Mouse (Mus musculus) urinary bladder, postnatal 14 days (tissue): Measurements from ENCODE around the gene Hepacam.

Experiments used
- DNase-seq: peaks from one replicate; pipeline ENCODE4 v3.0.0; 2021; ENCODE audit warnings: low spot score

The Hepacam gene

GRCm38 (mm10) chr9:37433823-37434560 lies 66.8 kb downstream of the Hepacam start:
- no peak for DNase-seq

DNA sequence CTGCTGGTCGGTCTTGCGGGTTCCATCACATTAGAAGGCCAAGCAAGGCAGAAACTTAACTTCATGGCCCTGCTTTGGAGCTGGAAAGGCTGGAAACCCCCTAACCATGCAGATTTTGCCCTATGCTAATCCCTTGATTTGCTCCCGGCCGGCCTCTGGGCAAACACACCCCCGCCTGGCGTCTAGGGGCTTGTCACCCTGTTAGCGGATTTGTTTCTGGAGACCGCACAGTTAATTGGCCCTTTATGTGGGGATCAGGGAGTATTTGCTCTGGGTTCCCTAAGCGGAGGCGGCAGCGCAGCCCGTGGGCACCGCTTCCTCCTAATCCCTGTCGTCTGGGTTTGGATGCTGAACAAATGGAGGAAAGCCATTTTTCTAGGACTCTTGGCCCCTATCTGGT lies 67.8 kb downstream of the Hepacam start:
- DNase-seq, result no peak

- DNase-seq, result no peak
Observed at GRCm38 (mm10) chr9:37435616-37436015, 68.5 kb downstream of the Hepacam start.
